Mouse (Mus musculus) testis, adult 2 months (tissue): ENCODE data around the gene Tnn. TPM values are rescaled to one million over a fixed set of nuclear protein-coding genes. Genes with fewer than 3 reads are reported as not detected.

Experiments used
- H3K27ac ChIP-seq: fragments of 200-500 bp; 2 replicates; pipeline ENCODE4 v1.5.1; 2012; ENCODE audit warnings: low read depth, low read length; ENCODE audit not compliant: control insufficient read depth, insufficient read depth
- H3K27me3 ChIP-seq: fragments of 200-500 bp; 2 replicates; pipeline ENCODE4 v1.6.1; 2012; ENCODE audit warnings: mild to moderate bottlenecking, low read length, moderate library complexity; ENCODE audit not compliant: control insufficient read depth, insufficient read depth
- H3K36me3 ChIP-seq: fragments of 200-500 bp; 2 replicates; pipeline ENCODE4 v1.6.1; 2012; ENCODE audit warnings: mild to moderate bottlenecking, low read length; ENCODE audit not compliant: control insufficient read depth, insufficient read depth
- H3K4me1 ChIP-seq: fragments of 200-500 bp; 2 replicates; pipeline ENCODE4 v1.6.1; 2012; ENCODE audit warnings: low read length; ENCODE audit not compliant: control insufficient read depth, insufficient read depth
- H3K4me3 ChIP-seq: fragments of 200-500 bp; 2 replicates; pipeline ENCODE4 v1.5.1; 2012; ENCODE audit warnings: low read depth, mild to moderate bottlenecking, low read length, moderate library complexity, mixed read lengths; ENCODE audit not compliant: control insufficient read depth
- CTCF ChIP-seq: fragments of 200-500 bp; IDR thresholded peaks from 2 replicates; pipeline ENCODE4 v1.5.1; 2012; ENCODE audit warnings: low read depth, mild to moderate bottlenecking, inconsistent platforms, low read length, moderate library complexity; ENCODE audit not compliant: control insufficient read depth, insufficient read depth, insufficient replicate concordance
- POLR2A ChIP-seq: fragments of 200-500 bp; IDR thresholded peaks from 2 replicates; pipeline ENCODE4 v1.6.1; 2012; ENCODE audit warnings: low read depth, mild to moderate bottlenecking, inconsistent platforms, low read length, moderate library complexity; ENCODE audit not compliant: control insufficient read depth
- polyA plus RNA-seq: library from polyadenylated mRNA; depleted of rRNA; stranded (reverse); fragments of >200 nt; gene quantifications from 2 replicates; pipeline ENCODE4 v1.2.3, GENCODE M21; 2012; rRNA removed

Tnn gene
- polyA plus RNA-seq, 1 experiment = not detected

GRCm38 (mm10) chr1:160042351-160042750 lies 111.0 kb downstream of the Tnn start:
- no peaks in the 10 kb centered on the region for H3K4me1 ChIP-seq
- TF ChIP-seq CTCF = no peak
- TF ChIP-seq POLR2A = no peak
- H3K27me3 ChIP-seq = no peaks in the 10 kb centered on the region
- H3K36me3 ChIP-seq = no peaks in the 10 kb centered on the region
- no peak overlapping the region for H3K27ac ChIP-seq
- H3K4me3 ChIP-seq = peak overlapping the region; percentile 88; the same call in 1 of the 2 replicates

- Histone ChIP-seq H3K36me3 (no peaks in the 10 kb centered on the region), H3K27ac (no peak overlapping the region), H3K4me3 (peak overlapping the region; percentile 41), H3K4me1 (no peaks in the 10 kb centered on the region), H3K27me3 (no peaks in the 10 kb centered on the region)
- TF ChIP-seq CTCF = no peak
Measured at GRCm38 (mm10) chr1:160041264-160041775, 112.1 kb downstream of the Tnn start.

- Histone ChIP-seq H3K4me3 (no peak overlapping the region), H3K27me3 (no peaks in the 10 kb centered on the region), H3K4me1 (no peaks in the 10 kb centered on the region), H3K27ac (no peak overlapping the region), H3K36me3 (no peaks in the 10 kb centered on the region)
- TF ChIP-seq CTCF = no peak
- TF ChIP-seq POLR2A = no peak
Measured at GRCm38 (mm10) chr1:160039951-160040645, 113.3 kb downstream of the Tnn start.

DNA sequence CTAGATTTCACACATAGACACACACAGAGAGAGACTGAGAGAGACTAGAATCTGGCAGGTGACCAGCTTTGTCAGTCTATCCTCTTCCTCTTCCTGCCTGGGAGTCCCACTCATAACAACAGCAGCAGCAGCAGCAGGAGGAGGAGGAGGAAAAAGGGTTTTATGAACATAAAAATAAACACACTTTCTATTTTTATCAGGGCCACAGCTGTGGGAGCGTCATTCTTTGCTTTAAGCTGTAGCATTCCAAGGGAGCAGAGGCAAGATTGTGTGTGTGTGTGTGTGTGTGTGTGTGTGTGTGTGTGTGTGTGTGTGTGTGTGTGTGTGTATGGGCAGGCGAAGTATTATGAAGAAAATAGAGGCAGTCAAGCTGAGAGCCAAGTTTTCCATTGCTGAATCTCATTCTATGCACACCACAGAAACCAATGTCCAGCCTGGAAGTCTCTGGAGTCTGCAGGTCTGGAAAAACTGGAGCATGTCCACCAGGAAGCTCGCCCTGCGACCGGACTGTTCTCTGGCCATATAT lies 116.3 kb downstream of the Tnn start:
- no peak overlapping the region for H3K4me3 ChIP-seq
- H3K36me3 ChIP-seq = no peaks in the 10 kb centered on the region
- TF ChIP-seq POLR2A (no peak), CTCF (no peak)
- no peaks in the 10 kb centered on the region for H3K4me1 ChIP-seq
- no peaks in the 10 kb centered on the region for H3K27me3 ChIP-seq
- H3K27ac ChIP-seq = peak overlapping the region; percentile 33; the same call in 1 of the 2 replicates

DNA sequence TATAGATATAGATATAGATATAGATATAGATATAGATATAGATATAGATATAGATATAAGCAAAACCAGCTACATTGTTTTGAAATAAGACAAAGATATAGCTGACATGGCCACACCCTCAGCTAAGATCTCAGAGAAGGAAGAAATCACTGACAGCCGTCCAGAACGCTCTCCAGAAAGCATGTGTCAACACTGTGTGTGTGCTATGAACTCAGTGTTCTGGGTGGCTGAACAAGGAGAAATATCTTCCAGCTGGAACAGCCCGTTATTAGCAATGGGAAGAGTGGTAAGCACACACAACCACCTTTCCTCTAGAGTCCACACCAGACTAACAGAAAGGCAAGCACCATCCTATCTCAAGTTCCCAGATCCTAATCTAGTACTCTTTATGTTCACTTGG lies 117.8 kb downstream of the Tnn start:
- Histone ChIP-seq H3K4me3 (no peak overlapping the region), H3K27ac (no peak overlapping the region), H3K27me3 (no peaks in the 10 kb centered on the region), H3K4me1 (no peaks in the 10 kb centered on the region), H3K36me3 (no peaks in the 10 kb centered on the region)
- TF ChIP-seq POLR2A = no peak

Other genes with a start within 250 kb of the Tnn start
- gene 4930523C07Rik, start 109.2 kb downstream of the Tnn start, polyA plus RNA-seq = 27.8 and 36.2 TPM in 2 replicates
- gene Mrps14, start 41.6 kb upstream of the Tnn start, polyA plus RNA-seq = 19.5 and 22.8 TPM in 2 replicates
- 7.3 and 9.8 TPM in 2 replicates for gene Cacybp, start 59.3 kb upstream of the Tnn start, polyA plus RNA-seq